Mouse (Mus musculus): Measurements from ENCODE around the gene Trpc1. TPM values are rescaled to one million over a fixed set of nuclear protein-coding genes. Genes with fewer than 3 reads are reported as not detected.

Trpc1 gene
- polyA plus RNA-seq, 1 experiment from 2014 or later: 12.3 TPM

DNA sequence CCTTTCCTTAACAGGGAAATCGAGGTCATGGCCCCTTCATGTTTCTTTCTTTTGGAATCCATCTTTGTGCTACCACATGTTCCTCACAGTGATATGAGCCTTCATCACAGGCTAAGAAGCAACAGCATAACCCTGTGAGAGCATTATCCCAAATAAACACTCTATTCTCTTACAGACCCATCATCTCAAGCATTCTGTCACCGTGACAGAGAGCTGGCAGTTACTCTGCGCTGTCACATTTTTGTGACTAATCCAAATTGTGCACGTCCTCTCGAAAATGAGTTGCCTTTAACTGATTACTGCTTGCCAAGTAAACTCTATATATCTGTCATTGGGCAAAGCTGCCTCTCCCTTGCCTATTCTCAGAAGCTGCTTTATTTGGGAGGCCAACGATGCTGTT, 84.3 kb downstream of the Trpc1 start:
- DNase-seq (ENCODE audit: low spot score) (no peak), ATAC-seq (ENCODE audit: low FRiP score) (no peak)
- no peak overlapping the region for H3K4me3 ChIP-seq (replicated peaks; ENCODE audit: low read length)
- 88% methylated on average over 6 of the region's 6 CpGs for WGBS
- peaks cover 6% of the 10 kb centered on the region for H3K4me1 ChIP-seq (replicated peaks; ENCODE audit: control insufficient read depth, insufficient read depth, low read length)
- H3K4me2 ChIP-seq (replicated peaks): no peak overlapping the region
- H3K27ac ChIP-seq: no peak overlapping the region
- no peak overlapping the region for H3K9ac ChIP-seq
- H3K9me3 ChIP-seq (ENCODE audit: control insufficient read depth, low read length): no peaks in the 10 kb centered on the region
- no peaks in the 10 kb centered on the region for H3K27me3 ChIP-seq (ENCODE audit: control insufficient read depth, insufficient read depth, low read length)
- no peaks in the 10 kb centered on the region for H3K36me3 ChIP-seq (replicated peaks; ENCODE audit: control insufficient read depth, insufficient read depth)

DNA sequence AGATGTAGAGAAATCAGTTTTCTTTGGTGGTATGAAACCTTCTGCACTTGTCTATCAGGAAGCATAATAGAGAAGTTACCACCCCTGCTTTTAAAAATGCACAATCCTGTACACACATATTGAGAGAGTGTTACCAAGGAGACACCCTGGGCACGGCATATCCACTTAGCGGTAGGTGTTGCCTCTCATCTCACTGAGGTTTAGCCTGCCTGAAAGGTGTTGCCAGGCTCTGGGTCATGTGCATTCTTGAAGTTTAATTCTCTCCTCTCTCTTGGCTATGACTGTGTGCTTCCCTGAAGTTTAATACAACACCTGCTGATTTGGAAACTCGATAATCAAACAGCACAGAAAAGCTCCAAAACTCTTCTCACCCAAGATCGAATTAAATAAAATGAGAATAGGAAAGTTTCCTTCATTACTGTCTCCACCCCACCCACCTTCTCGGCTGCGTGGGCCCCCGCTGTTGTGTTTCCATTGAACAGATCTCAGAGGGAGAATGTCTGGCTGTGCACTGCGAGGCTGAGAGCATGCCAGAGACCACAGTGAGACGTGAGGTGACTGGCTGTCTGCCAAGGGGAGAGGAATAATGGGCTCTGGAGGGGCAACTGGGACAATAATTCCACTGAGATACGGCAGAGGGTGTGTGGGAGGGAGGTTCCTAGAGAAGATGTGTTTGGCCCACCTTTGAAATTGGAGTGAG, 85.7 kb downstream of the Trpc1 start:
- Histone ChIP-seq H3K9me3 (ENCODE audit: control insufficient read depth, low read length) (no peaks in the 10 kb centered on the region), H3K4me3 (replicated peaks; ENCODE audit: low read length) (no peak overlapping the region), H3K36me3 (replicated peaks; ENCODE audit: control insufficient read depth, insufficient read depth) (no peaks in the 10 kb centered on the region), H3K4me1 (replicated peaks; ENCODE audit: control insufficient read depth, insufficient read depth, low read length) (peaks cover 6% of the 10 kb centered on the region), H3K4me2 (replicated peaks) (no peak overlapping the region), H3K27ac (no peak overlapping the region), H3K27me3 (ENCODE audit: control insufficient read depth, insufficient read depth, low read length) (no peaks in the 10 kb centered on the region), H3K9ac (no peak overlapping the region)
- ATAC-seq (ENCODE audit: low FRiP score): no peak
- 48% methylated on average over 10 of the region's 10 CpGs for WGBS
- peak; percentile 40 for DNase-seq (ENCODE audit: low spot score)

DNA sequence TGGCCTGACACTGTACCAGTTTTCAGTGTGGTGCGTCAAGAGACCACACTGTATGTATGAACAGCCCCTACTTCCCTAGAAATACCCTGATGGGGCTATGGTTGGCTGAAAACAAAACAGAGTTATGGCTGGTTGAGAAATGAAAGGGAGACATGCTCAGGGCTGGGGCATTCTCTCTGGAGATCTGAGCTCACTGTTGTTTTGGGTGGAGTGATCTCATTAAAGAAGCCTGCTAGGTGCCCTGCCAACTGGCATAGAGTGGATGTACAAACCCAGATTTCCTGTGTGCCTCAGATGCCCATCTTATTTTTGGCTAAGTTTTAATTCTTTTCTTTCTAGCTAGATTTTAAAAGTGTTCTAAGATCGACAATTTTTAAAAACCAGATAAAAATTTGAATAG, 92.2 kb downstream of the Trpc1 start:
- Histone ChIP-seq H3K27me3 (ENCODE audit: control insufficient read depth, insufficient read depth, low read length) (no peaks in the 10 kb centered on the region), H3K36me3 (replicated peaks; ENCODE audit: control insufficient read depth, insufficient read depth) (no peaks in the 10 kb centered on the region), H3K9ac (no peak overlapping the region), H3K27ac (no peak overlapping the region), H3K9me3 (ENCODE audit: control insufficient read depth, low read length) (no peaks in the 10 kb centered on the region), H3K4me2 (replicated peaks) (no peak overlapping the region), H3K4me3 (replicated peaks; ENCODE audit: low read length) (no peak overlapping the region), H3K4me1 (replicated peaks; ENCODE audit: control insufficient read depth, insufficient read depth, low read length) (no peaks in the 10 kb centered on the region)
- DNase-seq (ENCODE audit: low spot score) (no peak), ATAC-seq (ENCODE audit: low FRiP score) (no peak)
- 91% methylated on average over 2 of the region's 2 CpGs for WGBS

Other genes with a start within 250 kb of the Trpc1 start
- gene U2surp, start 238.4 kb downstream of the Trpc1 start, polyA plus RNA-seq (2014; fragmentation: Nextera tagmentation; extraction: Ambion mirVana): 117 and 119 TPM in 2 replicates
- gene Paqr9, start 190.7 kb downstream of the Trpc1 start, polyA plus RNA-seq (2014; fragmentation: Nextera tagmentation; extraction: Ambion mirVana): 8.6 and 8.7 TPM in 2 replicates
- gene Pcolce2, start 112.8 kb downstream of the Trpc1 start, polyA plus RNA-seq (2014; fragmentation: Nextera tagmentation; extraction: Ambion mirVana): 2.6 and 2.7 TPM in 2 replicates
- 2.9 and 4.1 TPM in 2 replicates for gene Pls1, start 94.9 kb upstream of the Trpc1 start, polyA plus RNA-seq (2014; fragmentation: Nextera tagmentation; extraction: Ambion mirVana)
- 13.0 and 15.0 TPM in 2 replicates for gene Atr, start 107.2 kb upstream of the Trpc1 start, polyA plus RNA-seq (2014; fragmentation: Nextera tagmentation; extraction: Ambion mirVana)
- gene Xrn1, start 204.4 kb upstream of the Trpc1 start, polyA plus RNA-seq (2014; fragmentation: Nextera tagmentation; extraction: Ambion mirVana): 16.4 and 20.7 TPM in 2 replicates

Data from hindbrain, embryonic 14.5 days (tissue).